Mouse (Mus musculus): ENCODE results near the gene Gm21973.

The Gm21973 gene

GRCm38 (mm10) chr15:10399795-10400194 is 74.6 kb downstream of the Gm21973 start:
- no peak for DNase-seq (ENCODE audit: low read depth, low spot score)

GRCm38 (mm10) chr15:10400415-10400814 is 75.2 kb downstream of the Gm21973 start:
- peak; percentile 40 for DNase-seq (ENCODE audit: low read depth, low spot score)

- no peak for DNase-seq (ENCODE audit: low read depth, low spot score)
These were observed 84.7 kb downstream of the Gm21973 start for GRCm38 (mm10) chr15:10409842-10410241.

GRCm38 (mm10) chr15:10410881-10411280 is 85.7 kb downstream of the Gm21973 start:
- DNase-seq (ENCODE audit: low read depth, low spot score) = no peak

GRCm38 (mm10) chr15:10413656-10414055 is 88.5 kb downstream of the Gm21973 start:
- no peak for DNase-seq (ENCODE audit: low read depth, low spot score)

GRCm38 (mm10) chr15:10421138-10421784 is 96.1 kb downstream of the Gm21973 start:
- DNase-seq (ENCODE audit: low read depth, low spot score) = no peak

GRCm38 (mm10) chr15:10421785-10422144 is 96.6 kb downstream of the Gm21973 start:
- no peak for DNase-seq (ENCODE audit: low read depth, low spot score)
